Mouse (Mus musculus) granulocyte monocyte progenitor cell, adult 5-6 weeks (primary cell): ENCODE measurements around the gene Lasp1. TPM values are rescaled to one million over a fixed set of nuclear protein-coding genes. Genes with fewer than 3 reads are reported as not detected.

ENCODE experiments used
- ATAC-seq: replicated peaks from 2 replicates; pipeline ENCODE4 v1.8.0; 2016; ENCODE audit warnings: mild to moderate bottlenecking, moderate TSS enrichment, inconsistent platforms; ENCODE audit not compliant: poor library complexity, severe bottlenecking
- total RNA-seq, 2 experiments: library from RNA; stranded (forward) in 1 of 2; stranded (reverse) in 1 of 2; fragments of 200-712, 200-1000 nt in 1 of 2; fragments of >200 nt in 1 of 2; fragmentation: Nextera tagmentation in 1 of 2; gene quantifications; 2 replicates each; pipeline ENCODE4 v1.2.3; 2014 to 2017

Lasp1 gene
- total RNA-seq (2014; fragmentation: Nextera tagmentation) (60.5 and 60.7 TPM in 2 replicates), total RNA-seq (2017) (92.5 and 124 TPM in 2 replicates)

DNA sequence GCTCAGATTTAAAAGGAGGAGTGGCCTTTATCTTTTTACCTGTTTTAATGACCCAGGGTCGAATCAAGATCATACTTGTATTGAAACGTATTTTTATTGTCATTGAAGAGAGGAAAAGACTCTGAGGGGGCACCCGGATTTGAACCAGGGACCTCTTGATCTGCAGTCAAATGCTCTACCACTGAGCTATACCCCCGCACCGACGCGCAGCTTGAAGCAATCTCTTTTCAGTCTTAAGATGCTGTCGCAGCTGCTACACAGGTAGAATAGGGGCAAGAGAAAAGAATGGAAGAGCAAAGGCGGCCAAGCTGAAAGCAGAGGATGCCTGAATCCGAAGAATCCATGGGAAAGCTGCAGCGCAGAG is at the start of gene Lasp1:
Gene Lasp1 (plus strand): TSS at position 219 of the 364 bp plus-strand sequence.
- 0 out of 2 replicates have a peak, but pooled peaks have one; percentile 12 for ATAC-seq

- no peak for ATAC-seq
Observed at GRCm38 (mm10) chr11:97753277-97753676, 45.5 kb upstream of the Lasp1 start.

- ATAC-seq = no peak
Observed at GRCm38 (mm10) chr11:97758125-97758524, 40.7 kb upstream of the Lasp1 start.

- no peak for ATAC-seq
Observed at GRCm38 (mm10) chr11:97758942-97759341, 39.9 kb upstream of the Lasp1 start.

DNA sequence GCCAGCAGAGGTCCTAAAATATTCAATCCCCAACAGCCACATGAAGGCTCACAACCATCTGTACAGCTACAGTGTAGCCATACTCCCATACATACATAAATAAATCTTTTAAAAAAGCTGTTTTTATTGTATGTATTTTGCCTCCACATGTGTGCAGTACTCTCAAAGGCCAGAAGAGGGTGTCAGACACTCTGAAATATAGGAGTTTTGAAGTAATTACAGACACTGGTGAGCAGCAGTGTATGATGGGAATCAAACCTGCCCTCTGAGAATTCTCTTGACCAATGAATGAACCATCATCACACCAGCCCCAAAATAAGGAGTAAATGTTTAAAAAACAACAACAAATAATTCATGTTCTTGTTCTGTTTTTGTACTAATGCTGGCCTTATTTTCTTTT is 37.2 kb upstream of the Lasp1 start:
- no peak for ATAC-seq

- ATAC-seq = peak; percentile 97
Observed at GRCm38 (mm10) chr11:97766154-97766881, 32.5 kb upstream of the Lasp1 start, which contains the start of gene Cwc25. TSS of gene Cwc25 (minus strand) at chr11:97766556.

GRCm38 (mm10) chr11:97769704-97770103 is 29.1 kb upstream of the Lasp1 start:
- no peak for ATAC-seq

- peak; percentile 34 for ATAC-seq
Observed at GRCm38 (mm10) chr11:97771410-97771809, 27.4 kb upstream of the Lasp1 start.

GRCm38 (mm10) chr11:97775186-97775585 is 23.6 kb upstream of the Lasp1 start:
- no peak for ATAC-seq

- no peak for ATAC-seq
Observed at GRCm38 (mm10) chr11:97775808-97776496, 22.8 kb upstream of the Lasp1 start, which contains the start of gene 1700001P01Rik. TSS of gene 1700001P01Rik (minus strand) at chr11:97775918.

DNA sequence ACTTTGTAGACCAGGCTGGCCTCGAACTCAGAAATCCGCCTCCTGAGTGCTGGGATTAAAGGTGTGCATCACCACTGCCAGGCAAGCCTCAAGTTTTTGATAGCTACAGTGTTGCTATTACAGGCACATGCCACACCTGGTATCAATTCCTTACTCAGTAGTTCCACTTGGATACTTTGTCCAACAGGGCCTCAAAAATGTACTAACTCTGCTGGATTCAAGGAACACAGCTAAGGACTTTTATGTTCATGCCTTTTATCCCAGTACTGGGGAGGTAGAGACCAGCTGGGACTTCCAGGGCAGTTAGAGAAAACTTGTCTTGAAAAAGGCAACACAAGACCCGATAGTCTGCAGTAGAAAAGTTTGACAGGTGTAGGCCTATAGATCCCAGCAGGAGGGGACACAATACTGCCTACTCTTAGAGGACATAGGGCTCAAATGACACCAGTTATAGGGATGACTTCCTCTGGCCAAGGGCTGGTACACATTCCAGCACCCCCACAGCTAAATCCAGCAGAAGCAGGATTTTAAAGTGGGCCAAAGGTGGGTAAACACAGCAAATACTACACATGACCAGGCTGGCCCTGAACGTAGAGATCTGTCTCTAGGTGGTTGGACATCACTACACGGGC is 22.2 kb upstream of the Lasp1 start:
- ATAC-seq = no peak

DNA sequence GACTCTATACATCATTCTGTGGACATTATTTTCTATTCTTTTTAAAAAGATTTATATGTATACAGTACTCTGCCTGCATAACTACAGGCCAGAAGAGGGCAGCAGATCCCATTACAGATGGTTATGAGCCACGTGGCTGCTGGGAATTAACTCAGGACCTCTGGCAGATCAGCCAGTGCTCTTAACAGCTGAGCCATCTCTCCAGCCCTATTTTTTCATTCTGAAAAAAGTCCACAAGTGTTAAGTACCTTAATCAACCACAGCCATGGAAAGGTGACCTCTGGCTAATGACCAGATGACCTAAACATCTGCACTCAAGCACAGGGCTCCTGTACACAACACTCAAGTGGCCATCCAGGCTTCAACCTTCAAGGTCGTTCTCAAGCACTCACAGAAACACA is 21.7 kb upstream of the Lasp1 start:
- no peak for ATAC-seq

DNA sequence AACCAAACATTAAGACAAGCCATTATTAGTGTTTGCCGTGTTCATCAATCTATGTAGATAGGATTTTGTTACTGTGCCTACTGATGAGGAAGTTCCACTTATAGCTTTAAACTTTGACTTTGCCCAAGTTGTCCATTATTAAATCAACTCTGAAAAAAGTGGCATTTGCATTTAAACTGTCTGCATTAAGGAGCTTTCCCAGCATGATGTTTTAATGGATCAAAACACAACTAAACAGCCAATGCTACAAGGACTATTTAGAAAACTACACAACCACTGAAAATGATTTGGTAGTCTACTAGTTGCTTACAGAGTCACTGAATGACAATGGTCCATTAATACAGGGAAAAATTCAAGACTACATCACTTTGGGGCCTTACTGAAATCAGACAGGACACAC is 19.9 kb upstream of the Lasp1 start:
- ATAC-seq = no peak

GRCm38 (mm10) chr11:97779968-97780701 is 18.7 kb upstream of the Lasp1 start:
- ATAC-seq = no peak

- no peak for ATAC-seq
Observed at GRCm38 (mm10) chr11:97781478-97781831, 17.3 kb upstream of the Lasp1 start.

- peak; percentile 97 for ATAC-seq
Observed at GRCm38 (mm10) chr11:97781832-97782563, 16.8 kb upstream of the Lasp1 start, which contains the start of gene Rpl23. TSS of gene Rpl23 (minus strand) at chr11:97782437.

DNA sequence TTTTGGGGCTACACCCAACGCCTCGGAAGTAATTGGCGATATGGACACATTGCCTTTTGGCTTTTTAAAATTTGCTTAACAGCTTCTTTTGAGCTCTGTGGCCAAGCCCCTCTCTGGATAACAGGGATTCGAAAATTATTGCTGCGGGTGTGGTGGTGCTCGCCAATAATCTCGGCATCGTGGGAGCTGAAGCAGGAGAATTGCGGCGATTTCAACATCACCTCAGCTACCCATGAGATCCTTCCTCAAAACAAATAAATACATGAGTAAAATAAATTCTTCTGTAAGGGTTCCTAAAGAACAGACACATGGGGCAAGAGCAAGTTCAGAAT is 16.3 kb upstream of the Lasp1 start:
- ATAC-seq = peak; percentile 30

DNA sequence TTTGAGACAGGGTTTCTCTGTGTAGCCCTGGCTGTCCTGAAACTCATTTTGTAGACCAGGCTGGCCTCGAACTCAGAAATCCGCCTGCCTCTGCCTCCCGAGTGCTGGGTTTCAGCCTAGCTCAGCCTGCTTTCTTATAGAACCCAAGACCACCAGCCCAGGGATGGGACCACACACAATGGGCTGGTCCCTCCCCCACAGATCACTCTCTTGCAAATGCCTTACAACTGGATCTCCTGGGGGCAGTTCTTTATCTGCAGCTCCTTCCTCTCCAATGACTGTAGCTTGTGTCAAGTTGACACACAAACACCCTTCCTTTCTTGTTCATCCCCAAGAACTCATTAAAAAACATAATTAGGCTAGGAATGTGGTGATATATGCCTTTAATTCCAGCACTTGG is 10.8 kb upstream of the Lasp1 start:
- no peak for ATAC-seq

DNA sequence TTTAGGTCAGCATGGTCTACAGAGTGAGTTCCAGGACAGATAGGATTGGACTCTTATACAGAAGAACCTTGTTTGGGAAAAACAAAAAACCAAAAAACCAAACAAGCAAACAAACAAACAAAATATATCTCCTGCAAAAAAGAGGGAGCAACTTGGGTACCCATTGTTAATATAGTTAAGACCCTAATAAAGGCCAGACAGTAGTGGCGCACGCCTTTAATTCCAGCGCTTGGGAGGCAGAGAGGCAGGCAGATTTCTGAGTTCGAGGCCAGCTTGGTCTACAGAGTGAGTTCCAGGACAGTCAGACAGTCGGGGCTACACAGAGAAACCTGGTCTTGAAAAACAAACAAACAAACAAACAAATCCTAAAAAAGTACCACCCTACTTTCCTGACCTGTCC is 9.1 kb upstream of the Lasp1 start:
- ATAC-seq = no peak
